Mouse (Mus musculus) forebrain, embryonic 15.5 days (tissue): ENCODE results near the gene Gm21874. TPM values are rescaled to one million over a fixed set of nuclear protein-coding genes. Genes with fewer than 3 reads are reported as not detected.
"Not testable (repeated sequence)": the region's sequence is repeated elsewhere in the genome, so short reads cannot be mapped to it uniquely, and the experiment has no call there.

Source experiments
- ATAC-seq: fragments of 200-750 bp; cut with Nextera tagmentation; replicated peaks from 2 replicates; pipeline ENCODE4 v1.8.0; 2017; ENCODE audit warnings: mild to moderate bottlenecking, moderate TSS enrichment, moderate library complexity
- H3K27ac ChIP-seq: fragments of 300-500 bp; sonication (generic); replicated peaks from 2 replicates; pipeline ENCODE4 v1.5.1; 2015; ENCODE audit warnings: mild to moderate bottlenecking, inconsistent platforms
- H3K27me3 ChIP-seq: fragments of 300-500 bp; sonication (generic); 2 replicates; pipeline ENCODE4 v1.6.1; 2015; ENCODE audit warnings: inconsistent platforms
- H3K36me3 ChIP-seq: fragments of 300-500 bp; sonication (generic); 2 replicates; pipeline ENCODE4 v1.6.1; 2015; ENCODE audit warnings: mild to moderate bottlenecking, inconsistent platforms
- H3K4me1 ChIP-seq: fragments of 300-500 bp; sonication (generic); 2 replicates; pipeline ENCODE4 v1.6.1; 2015; ENCODE audit warnings: inconsistent platforms
- H3K4me2 ChIP-seq: fragments of 300-500 bp; sonication (generic); replicated peaks from 2 replicates; pipeline ENCODE4 v1.6.1; 2015; ENCODE audit warnings: mild to moderate bottlenecking, inconsistent platforms
- H3K4me3 ChIP-seq: fragments of 300-500 bp; sonication (generic); 2 replicates; pipeline ENCODE4 v1.5.1; 2015; ENCODE audit warnings: mild to moderate bottlenecking, inconsistent platforms
- H3K9ac ChIP-seq: fragments of 300-500 bp; sonication (generic); replicated peaks from 2 replicates; pipeline ENCODE4 v1.6.1; 2015; ENCODE audit warnings: mild to moderate bottlenecking, inconsistent platforms
- H3K9me3 ChIP-seq: fragments of 300-500 bp; sonication (generic); 2 replicates; pipeline ENCODE4 v1.6.1; 2016; ENCODE audit warnings: inconsistent platforms
- polyA plus RNA-seq: library from polyadenylated mRNA; unstranded; fragments of >200 nt; fragmentation: Nextera tagmentation; extraction: Ambion mirVana; gene quantifications from 2 replicates; pipeline ENCODE4 v1.2.1, GENCODE M21; 2015

The Gm21874 gene
- polyA plus RNA-seq = not detected in 2 replicates

- ATAC-seq, H3K4me3 ChIP-seq, H3K27me3 ChIP-seq, H3K4me1 ChIP-seq, H3K36me3 ChIP-seq, H3K9me3 ChIP-seq, H3K27ac ChIP-seq, H3K4me2 ChIP-seq, H3K9ac ChIP-seq: not testable (repeated sequence)
Measured at GRCm38 (mm10) chrY:9416048-9416447, at the start of gene Gm21874. Gene Gm21874 (minus strand): TSS chrY:9416148.

Other genes with a start within 250 kb of the Gm21874 start
- not detected in 2 replicates for gene Gm21721, start 214.0 kb downstream of the Gm21874 start, polyA plus RNA-seq
- not detected in 2 replicates for gene Gm21812, start 69.0 kb downstream of the Gm21874 start, polyA plus RNA-seq